Mouse (Mus musculus) 3134 (cell line): ENCODE results near the gene Csnk1g2.
A peak's percentile ranks its signal among the peaks of the same experiment; 100 is the strongest.
"Not testable (repeated sequence)": the region's sequence is repeated elsewhere in the genome, so short reads cannot be mapped to it uniquely, and the experiment has no call there.

Experiments
- DNase-seq: peaks from one replicate; pipeline ENCODE4 v3.0.0-alpha.2; 2011; ENCODE audit warnings: low spot score; ENCODE audit not compliant: insufficient read length; ENCODE audit errors: extremely low read depth

Csnk1g2 gene

GRCm38 (mm10) chr10:80621940-80622660, 538 bp upstream of the Csnk1g2 start:
- peak; percentile 100 for DNase-seq

DNA sequence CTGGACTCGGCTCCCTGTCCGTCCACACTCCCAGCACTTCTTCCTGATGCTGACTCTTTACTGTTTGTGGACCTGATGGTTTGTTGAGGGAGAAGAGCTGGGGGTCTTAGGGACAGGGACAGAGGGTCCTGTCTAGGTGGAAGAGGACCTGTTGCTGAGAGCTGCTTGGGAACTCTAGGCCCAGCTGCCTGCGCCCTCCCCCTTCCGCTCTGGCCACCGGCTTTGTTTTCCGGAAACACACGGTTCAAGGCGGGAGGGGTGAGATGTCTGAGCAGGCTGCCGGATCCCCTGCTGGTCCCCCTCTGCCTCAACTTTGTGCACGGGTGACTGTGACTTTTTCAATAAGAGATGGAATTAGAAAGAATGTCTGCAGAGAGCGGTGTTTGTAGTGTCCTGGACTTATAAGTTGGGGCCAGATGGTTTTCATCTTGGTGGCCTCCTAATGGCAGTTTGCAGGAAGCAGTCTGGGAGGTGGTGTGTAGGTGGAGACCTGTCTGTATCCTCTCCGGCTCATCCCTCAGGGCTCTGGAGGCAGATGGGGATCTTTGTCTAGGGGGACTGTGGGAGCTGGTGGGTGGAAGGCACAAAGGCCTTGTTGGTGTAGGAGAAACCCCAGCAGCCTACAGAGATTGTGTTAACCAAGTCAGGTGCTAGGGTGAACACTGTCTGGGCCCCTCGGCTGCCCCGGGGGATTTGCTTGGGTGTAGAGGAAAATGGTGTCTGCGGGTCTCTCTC, 986 bp downstream of the Csnk1g2 start:
- peak; percentile 64 for DNase-seq

GRCm38 (mm10) chr10:80625764-80626163, 3.1 kb downstream of the Csnk1g2 start:
- DNase-seq: no peak

DNA sequence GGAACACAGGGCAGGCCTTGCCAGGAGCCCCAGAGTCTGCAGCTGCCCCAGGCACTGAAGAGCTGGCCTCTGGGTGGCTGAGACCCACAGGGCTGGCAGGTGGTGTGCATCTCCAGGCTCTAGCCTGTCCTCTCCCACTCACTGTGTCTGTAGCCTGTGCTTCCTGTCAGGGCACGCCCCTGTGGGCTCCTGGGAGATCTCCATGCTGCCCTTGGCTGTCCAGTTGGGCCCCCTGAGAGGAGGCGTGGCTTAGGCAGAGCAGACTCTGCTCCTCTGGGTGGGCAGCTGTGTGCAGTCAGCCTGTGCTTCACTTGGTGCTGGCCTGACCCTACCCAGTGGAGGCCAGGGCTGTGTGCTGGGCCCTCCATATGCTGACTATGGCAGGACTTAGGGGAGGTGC, 5.0 kb downstream of the Csnk1g2 start:
- no peak for DNase-seq

- DNase-seq: no peak
These were observed 6.3 kb downstream of the Csnk1g2 start for GRCm38 (mm10) chr10:80628925-80629324.

GRCm38 (mm10) chr10:80635345-80635744, 12.7 kb downstream of the Csnk1g2 start:
- no peak for DNase-seq

GRCm38 (mm10) chr10:80646936-80647335, 24.3 kb downstream of the Csnk1g2 start:
- DNase-seq: no peak

GRCm38 (mm10) chr10:80649910-80650309, 27.3 kb downstream of the Csnk1g2 start:
- DNase-seq: not testable (repeated sequence)

DNA sequence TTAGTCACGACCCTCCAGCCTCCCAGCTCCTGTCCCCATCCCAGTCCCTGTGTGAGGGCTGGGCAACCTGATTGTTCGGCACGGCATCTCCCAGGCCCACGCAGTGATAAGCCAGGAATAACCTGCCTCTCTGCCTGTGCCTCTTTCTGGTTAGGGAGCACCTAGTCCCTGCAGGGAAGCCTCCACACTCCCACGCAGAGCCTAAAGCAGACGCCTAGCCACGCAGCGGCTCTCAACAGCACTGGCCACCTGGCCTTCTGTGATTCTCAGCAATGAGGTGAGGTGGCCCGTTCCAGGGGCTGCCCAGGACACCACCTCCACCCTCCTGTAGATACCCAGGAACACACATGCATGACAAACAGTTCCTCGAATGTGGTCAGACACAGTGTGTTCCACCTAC, 27.8 kb downstream of the Csnk1g2 start:
- no peak for DNase-seq

DNA sequence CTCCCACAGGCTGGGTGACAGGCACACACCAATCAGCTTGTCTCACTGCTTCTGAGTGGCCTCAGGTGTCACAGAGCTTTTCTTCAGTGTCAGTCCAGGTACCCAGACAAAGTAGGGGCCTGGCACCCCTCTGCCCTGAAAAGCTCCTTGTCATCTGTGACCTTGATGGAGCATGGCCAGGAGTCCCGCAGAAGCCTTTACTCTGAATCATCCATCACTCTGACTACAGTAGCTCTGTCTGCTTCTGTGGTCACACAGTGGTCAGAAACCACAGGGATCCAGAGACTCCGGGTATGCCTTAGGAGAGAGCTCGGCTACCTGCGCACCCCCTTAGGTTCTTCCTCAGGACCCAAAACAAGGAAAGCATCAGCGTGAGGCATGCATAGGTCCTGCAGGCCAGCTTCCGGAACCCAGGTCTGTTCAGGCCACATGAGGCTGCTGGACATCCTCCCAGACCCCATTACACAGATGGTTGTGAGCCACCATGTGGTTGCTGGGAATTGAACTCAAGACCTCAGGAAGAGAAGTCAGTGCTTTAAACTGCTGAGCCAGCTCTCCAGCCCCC, 30.6 kb downstream of the Csnk1g2 start:
- peak; percentile 69 for DNase-seq

DNA sequence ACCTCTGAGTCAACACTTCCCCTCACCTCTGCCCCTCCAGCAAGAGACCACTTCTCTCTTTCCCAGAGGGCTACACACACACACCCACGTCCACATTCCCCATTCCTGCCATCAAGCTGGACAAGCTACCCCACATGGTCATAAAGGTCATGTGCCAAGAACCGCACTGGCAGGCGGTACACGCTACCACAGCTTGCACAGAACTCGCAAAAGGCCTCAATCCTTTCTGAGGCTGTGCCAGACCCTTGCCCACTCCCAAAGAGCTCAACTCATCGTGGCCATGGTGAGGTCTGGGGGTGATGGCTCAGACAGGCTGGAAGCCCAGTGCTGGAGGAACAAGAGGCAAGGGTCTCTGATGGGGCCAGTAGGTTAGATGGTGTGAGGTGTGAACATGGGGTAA, 32.2 kb downstream of the Csnk1g2 start:
- DNase-seq: no peak

DNA sequence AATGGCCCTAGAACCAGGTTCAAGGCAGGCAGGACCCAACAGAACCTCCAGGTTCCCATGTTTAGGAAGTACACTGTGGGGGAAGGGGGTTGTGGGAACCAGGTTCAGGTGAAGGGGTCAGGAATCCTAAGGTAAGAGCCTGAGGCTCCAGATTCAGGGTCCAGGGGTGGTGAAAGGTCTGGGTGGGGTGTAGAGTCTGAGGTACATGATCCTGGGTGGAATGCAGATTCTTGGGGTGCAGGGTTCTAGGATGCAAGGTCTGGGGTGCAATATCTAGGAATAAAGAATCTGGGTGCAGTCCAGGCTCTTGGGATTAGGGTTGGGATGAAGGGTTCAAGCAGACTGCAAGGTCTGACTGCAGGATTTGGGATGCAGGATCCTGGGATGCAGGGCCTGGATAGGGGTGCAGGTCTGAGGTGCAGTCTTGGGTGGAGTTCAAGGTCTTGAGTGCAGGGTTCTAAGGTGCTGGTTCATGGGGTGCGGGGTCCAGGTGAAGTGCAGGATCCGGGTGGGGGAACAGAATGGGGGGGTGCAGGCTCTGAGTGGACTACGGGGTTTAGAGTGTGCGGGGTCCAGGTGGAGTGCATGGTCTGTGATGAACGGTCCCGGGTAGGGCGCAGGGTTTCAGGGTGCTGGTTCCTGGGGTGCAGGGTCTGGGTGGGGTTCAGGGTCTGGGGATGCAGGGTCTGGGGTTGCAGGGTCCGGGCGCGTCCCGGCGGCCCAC, 32.9 kb downstream of the Csnk1g2 start:
- DNase-seq: no peak

GRCm38 (mm10) chr10:80656130-80656862, 33.7 kb downstream of the Csnk1g2 start:
- peak; percentile 98 for DNase-seq

DNA sequence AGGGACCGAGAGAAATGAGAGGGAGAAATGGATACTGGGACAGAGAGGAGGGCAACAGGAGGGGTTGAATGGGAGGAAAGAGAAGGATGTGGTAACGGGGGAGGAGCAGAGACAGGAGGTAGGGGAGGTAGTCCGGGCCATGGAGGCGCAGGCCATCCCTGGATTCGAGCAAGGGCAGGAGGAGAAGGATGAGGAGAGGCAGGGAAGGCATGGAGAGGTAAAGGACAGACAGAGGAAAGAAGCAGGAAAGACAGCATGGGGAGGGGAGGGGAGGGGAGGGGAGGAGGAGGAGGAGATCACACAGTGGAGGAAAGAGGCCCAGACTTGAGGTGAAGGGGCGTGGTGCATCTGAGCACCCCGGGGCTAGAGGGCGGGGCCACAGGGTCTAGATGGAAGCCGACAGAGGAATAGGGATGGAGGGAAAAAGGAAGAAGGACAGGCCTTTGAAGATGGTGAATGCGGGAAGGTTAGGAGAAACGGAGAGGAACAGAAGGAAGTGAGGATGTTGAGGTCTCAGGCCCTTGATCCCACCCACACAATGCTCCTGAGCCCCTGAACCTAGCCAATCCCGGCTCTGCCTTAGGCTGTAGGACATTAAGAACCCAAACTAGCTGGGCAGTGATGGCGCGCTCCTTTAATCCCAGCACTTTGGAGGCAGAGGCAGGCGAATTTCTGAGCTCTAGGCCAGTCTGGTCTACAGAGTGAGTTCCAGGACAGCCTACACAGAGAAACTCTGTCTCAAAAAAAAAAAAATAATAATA, 34.4 kb downstream of the Csnk1g2 start, which contains the start of gene Btbd2:
Gene Btbd2 (minus strand): TSS at position 209 of the 761 bp plus-strand sequence.
- DNase-seq: no peak

DNA sequence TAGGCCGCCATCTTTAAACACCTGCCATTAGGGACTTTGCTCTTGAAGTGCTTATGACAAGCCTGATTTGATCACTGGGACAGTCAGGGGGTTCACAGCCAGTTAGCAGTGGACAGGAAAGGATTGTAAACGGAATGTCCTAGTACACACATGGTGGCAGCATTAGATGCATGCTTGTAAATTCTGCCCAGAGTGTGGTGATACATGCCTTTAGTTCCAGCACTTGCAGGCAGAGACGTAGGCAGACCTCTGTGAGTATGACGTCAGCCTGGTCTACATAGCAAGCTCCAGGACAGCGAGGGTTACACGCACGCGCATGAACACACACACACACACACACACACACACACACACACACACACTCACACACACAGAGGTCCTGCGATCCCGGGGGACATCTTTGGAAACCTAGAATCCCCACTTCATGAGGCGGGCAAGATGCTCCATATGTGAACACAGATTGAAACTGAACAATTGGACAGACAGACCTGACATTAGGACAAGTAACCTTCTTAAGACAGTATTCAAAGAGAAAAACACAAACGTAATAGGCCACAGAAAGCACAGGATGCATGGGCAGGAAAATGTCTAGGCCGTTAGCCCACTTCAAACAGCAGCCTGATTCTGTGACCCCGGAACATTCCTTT, 35.7 kb downstream of the Csnk1g2 start:
- DNase-seq: no peak

DNA sequence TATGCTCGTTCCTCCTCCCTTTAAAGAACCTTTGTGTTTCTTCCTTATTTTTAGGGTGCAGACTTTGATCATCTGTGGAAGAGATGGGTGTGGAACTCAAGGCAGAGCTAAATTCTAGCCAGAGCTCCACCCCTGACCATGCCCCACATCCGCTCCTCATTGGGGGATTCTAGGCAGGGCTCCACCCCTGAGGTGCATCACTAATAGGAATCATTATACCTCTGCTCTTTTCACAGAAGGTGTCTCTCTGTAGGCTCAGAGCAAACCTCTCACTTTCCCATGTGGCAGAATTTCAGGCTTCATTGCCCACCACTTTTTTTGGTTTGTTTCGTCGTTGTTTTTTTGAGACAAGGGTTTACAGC, 36.2 kb downstream of the Csnk1g2 start:
- no peak for DNase-seq

- no peak for DNase-seq
These were observed 36.6 kb downstream of the Csnk1g2 start for GRCm38 (mm10) chr10:80659213-80659612.

- DNase-seq: no peak
These were observed 38.5 kb downstream of the Csnk1g2 start for GRCm38 (mm10) chr10:80661149-80661548.

DNA sequence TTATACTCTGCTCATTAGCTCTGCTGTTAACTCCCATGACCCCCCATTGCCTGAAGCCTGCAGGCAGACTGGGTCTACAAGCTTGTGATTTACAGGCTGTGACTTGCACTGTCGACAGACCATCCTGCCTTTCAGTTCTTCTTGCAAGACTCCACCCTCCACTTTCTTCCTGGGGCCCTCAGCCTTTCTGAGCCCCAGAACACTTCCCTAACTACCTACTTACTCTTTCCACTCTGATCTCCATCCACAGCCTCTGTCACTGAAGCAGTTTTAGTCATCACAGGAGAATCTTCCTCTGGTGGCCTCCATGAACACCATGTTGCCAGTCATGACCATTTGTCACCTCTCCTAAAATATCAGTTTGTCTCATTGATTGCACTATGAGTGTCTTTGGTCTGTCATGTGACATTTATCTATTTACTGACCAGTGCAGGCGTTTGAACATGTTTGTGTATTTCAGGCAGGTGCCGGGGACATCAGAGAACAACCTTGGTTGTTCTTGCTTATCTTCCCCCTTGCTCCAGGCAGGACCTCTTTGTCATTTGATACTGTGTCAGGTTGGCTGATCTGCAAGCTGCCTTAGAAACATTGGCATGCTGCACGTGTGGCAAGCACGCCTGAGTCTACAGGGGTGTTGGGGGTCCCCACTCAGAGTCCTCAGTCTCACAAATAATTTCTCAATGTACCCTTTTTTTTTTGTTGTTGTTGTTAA, 41.0 kb downstream of the Csnk1g2 start:
- no peak for DNase-seq
